Mouse (Mus musculus) spleen, adult 2 months (tissue): ENCODE measurements at regions not wholly inside any gene's neighbourhood (a gene's known extent, or its start where the extent isn't known, plus 50 kb on each side); places are given as distances from the start of the nearest gene placed in this dataset.

Experiments
- CTCF ChIP-seq: fragments of 200-500 bp; IDR thresholded peaks from 2 replicates; pipeline ENCODE4 v1.5.1; 2011; ENCODE audit warnings: mild to moderate bottlenecking, inconsistent platforms; ENCODE audit not compliant: insufficient read depth, insufficient read length, insufficient replicate concordance; ENCODE audit errors: extremely low read depth
- POLR2A ChIP-seq: fragments of 200-500 bp; IDR thresholded peaks from 2 replicates; pipeline ENCODE4 v1.6.1; 2011; ENCODE audit warnings: low read depth, low read length, inconsistent platforms

GRCm38 (mm10) chr3:38263261-38264141, 221.1 kb downstream of the Ankrd50 start:
- TF ChIP-seq POLR2A (no peak), CTCF (no peak)
